Mouse (Mus musculus) small intestine, adult 2 months (tissue): ENCODE results near the gene Smarcal1. TPM values are rescaled to one million over a fixed set of nuclear protein-coding genes. Genes with fewer than 3 reads are reported as not detected.
A peak's percentile ranks its signal among the peaks of the same experiment; 100 is the strongest.

Source experiments
- H3K27ac ChIP-seq: fragments of 200-500 bp; 2 replicates; pipeline ENCODE4 v1.5.1; 2012; ENCODE audit warnings: low read depth, low read length, control low read depth, inconsistent platforms; ENCODE audit not compliant: insufficient read depth
- H3K27me3 ChIP-seq: fragments of 200-500 bp; 2 replicates; pipeline ENCODE4 v1.6.1; 2012; ENCODE audit warnings: mild to moderate bottlenecking, moderate library complexity, low read length, inconsistent platforms; ENCODE audit not compliant: control insufficient read depth, insufficient read depth
- H3K36me3 ChIP-seq: fragments of 200-500 bp; 2 replicates; pipeline ENCODE4 v1.6.1; 2012; ENCODE audit warnings: mild to moderate bottlenecking, low read length, control low read depth, inconsistent platforms; ENCODE audit not compliant: control insufficient read depth, insufficient read depth
- H3K4me1 ChIP-seq: fragments of 200-500 bp; 2 replicates; pipeline ENCODE4 v1.6.1; 2012; ENCODE audit warnings: low read length, inconsistent platforms, mixed read lengths; ENCODE audit not compliant: control insufficient read depth, insufficient read depth, insufficient read length
- H3K4me3 ChIP-seq: fragments of 200-500 bp; 2 replicates; pipeline ENCODE4 v1.5.1; 2012; ENCODE audit warnings: low read depth, mild to moderate bottlenecking, control low read depth, inconsistent platforms, low read length, moderate library complexity
- CTCF ChIP-seq: fragments of 200-500 bp; IDR thresholded peaks from 2 replicates; pipeline ENCODE4 v1.5.1; 2012; ENCODE audit warnings: low read depth, mild to moderate bottlenecking, control low read depth, inconsistent platforms, low read length, moderate library complexity, mixed read lengths; ENCODE audit not compliant: insufficient replicate concordance, insufficient read length; ENCODE audit errors: extremely low read depth
- POLR2A ChIP-seq: fragments of 200-500 bp; IDR thresholded peaks from 2 replicates; pipeline ENCODE4 v1.6.1; 2012; ENCODE audit warnings: low read depth, mild to moderate bottlenecking, control low read depth, inconsistent platforms, low read length, moderate library complexity
- WGBS: fragments of 180-500 bp; shearing (Covaris S2); methylation state at CpG from one replicate; pipeline ENCODE4 v1.1.7; 2018; 5-methylcytosine and 5-hydroxymethylcytosine counted together
- polyA plus RNA-seq: library from polyadenylated mRNA; depleted of rRNA; stranded (reverse); fragments of >200 nt; gene quantifications from 2 replicates; pipeline ENCODE4 v1.2.3, GENCODE M21; 2012

Smarcal1 gene
- polyA plus RNA-seq, 1 experiment = 11.8 TPM

GRCm38 (mm10) chr1:72590636-72591035 lies 7.6 kb downstream of the Smarcal1 start:
- Histone ChIP-seq H3K4me1 (no peaks in the 10 kb centered on the region), H3K27ac (no peak overlapping the region), H3K4me3 (no peak overlapping the region), H3K36me3 (peaks cover 26% of the 10 kb centered on the region), H3K27me3 (no peaks in the 10 kb centered on the region)
- WGBS = 86% methylated on average over 4 of the region's 4 CpGs
- no peak for TF ChIP-seq POLR2A
- TF ChIP-seq CTCF = no peak

- Histone ChIP-seq H3K4me3 (no peak overlapping the region), H3K36me3 (peaks cover 26% of the 10 kb centered on the region), H3K4me1 (no peaks in the 10 kb centered on the region), H3K27me3 (no peaks in the 10 kb centered on the region), H3K27ac (no peak overlapping the region)
- TF ChIP-seq CTCF = no peak
- TF ChIP-seq POLR2A = no peak
- 91% methylated on average over 3 of the region's 3 CpGs for WGBS
These were observed 9.3 kb downstream of the Smarcal1 start for GRCm38 (mm10) chr1:72592350-72592749.

- Histone ChIP-seq H3K27ac (peak overlapping the region; percentile 24), H3K4me1 (no peaks in the 10 kb centered on the region), H3K27me3 (no peaks in the 10 kb centered on the region), H3K4me3 (no peak overlapping the region), H3K36me3 (peaks cover 30% of the 10 kb centered on the region)
- TF ChIP-seq POLR2A (no peak), CTCF (no peak)
- 80% methylated on average over 20 of the region's 20 CpGs for WGBS
These were observed 10.4 kb downstream of the Smarcal1 start for GRCm38 (mm10) chr1:72593340-72593951.

GRCm38 (mm10) chr1:72595686-72596085 lies 12.6 kb downstream of the Smarcal1 start:
- no peak overlapping the region for H3K27ac ChIP-seq
- H3K4me1 ChIP-seq = no peaks in the 10 kb centered on the region
- TF ChIP-seq POLR2A (no peak), CTCF (no peak)
- 93% methylated on average over 12 of the region's 12 CpGs for WGBS
- H3K36me3 ChIP-seq = peaks cover 30% of the 10 kb centered on the region
- no peaks in the 10 kb centered on the region for H3K27me3 ChIP-seq
- no peak overlapping the region for H3K4me3 ChIP-seq

GRCm38 (mm10) chr1:72596231-72596630 lies 13.2 kb downstream of the Smarcal1 start:
- no peaks in the 10 kb centered on the region for H3K4me1 ChIP-seq
- H3K36me3 ChIP-seq = peaks cover 29% of the 10 kb centered on the region
- WGBS = 85% methylated on average over 5 of the region's 5 CpGs
- H3K4me3 ChIP-seq = no peak overlapping the region
- TF ChIP-seq CTCF = no peak
- TF ChIP-seq POLR2A = no peak
- H3K27ac ChIP-seq = no peak overlapping the region
- no peaks in the 10 kb centered on the region for H3K27me3 ChIP-seq

GRCm38 (mm10) chr1:72599146-72600101 lies 16.4 kb downstream of the Smarcal1 start:
- TF ChIP-seq CTCF = no peak
- no peak for TF ChIP-seq POLR2A
- no peaks in the 10 kb centered on the region for H3K27me3 ChIP-seq
- no peak overlapping the region for H3K27ac ChIP-seq
- WGBS = 35% methylated on average over 21 of the region's 21 CpGs
- no peaks in the 10 kb centered on the region for H3K4me1 ChIP-seq
- no peak overlapping the region for H3K4me3 ChIP-seq
- H3K36me3 ChIP-seq = peaks cover 24% of the 10 kb centered on the region

GRCm38 (mm10) chr1:72600778-72601177 lies 17.7 kb downstream of the Smarcal1 start:
- TF ChIP-seq POLR2A (no peak), CTCF (no peak)
- Histone ChIP-seq H3K36me3 (peaks cover 22% of the 10 kb centered on the region), H3K27ac (no peak overlapping the region), H3K4me3 (no peak overlapping the region), H3K27me3 (no peaks in the 10 kb centered on the region), H3K4me1 (no peaks in the 10 kb centered on the region)
- 86% methylated on average over 5 of the region's 5 CpGs for WGBS
